Mouse (Mus musculus): ENCODE data around the gene Bri3bp. TPM values are rescaled to one million over a fixed set of nuclear protein-coding genes. Genes with fewer than 3 reads are reported as not detected.
"Not testable (repeated sequence)": the region's sequence is repeated elsewhere in the genome, so short reads cannot be mapped to it uniquely, and the experiment has no call there.

The Bri3bp gene
- polyA plus RNA-seq, 1 experiment: 45.8 TPM

GRCm38 (mm10) chr5:125413763-125414162 is 27.6 kb upstream of the Bri3bp start:
- TF ChIP-seq EP300 (IDR thresholded peaks at IDR 0.05; ENCODE audit: insufficient read depth, low read depth, low read length): no peak
- TF ChIP-seq CTCF (IDR thresholded peaks at IDR 0.05; ENCODE audit: low read depth, low read length): no peak
- no peak for TF ChIP-seq POLR2A (IDR thresholded peaks at IDR 0.05; ENCODE audit: insufficient read depth, low read length)
- Histone ChIP-seq H3K9me3 (replicated peaks; ENCODE audit: control insufficient read depth, insufficient read depth, low read length, poor library complexity, severe bottlenecking) (no peaks in the 10 kb centered on the region), H3K36me3 (ENCODE audit: control insufficient read depth, insufficient read depth, low read length, poor library complexity, severe bottlenecking) (peaks cover 28% of the 10 kb centered on the region), H3K4me1 (ENCODE audit: control insufficient read depth, insufficient read depth, low read length) (no peaks in the 10 kb centered on the region), H3K4me3 (ENCODE audit: low read depth, low read length) (no peak overlapping the region), H3K27ac (ENCODE audit: insufficient read depth, low read length) (no peak overlapping the region), H3K27me3 (ENCODE audit: control insufficient read depth, insufficient read depth, low read length, poor library complexity, severe bottlenecking) (no peaks in the 10 kb centered on the region), H3K9ac (ENCODE audit: low read depth, poor library complexity, severe bottlenecking) (no peak overlapping the region)

- H3K9ac ChIP-seq (ENCODE audit: low read depth, poor library complexity, severe bottlenecking): no peak overlapping the region
- no peaks in the 10 kb centered on the region for H3K27me3 ChIP-seq (ENCODE audit: control insufficient read depth, insufficient read depth, low read length, poor library complexity, severe bottlenecking)
- H3K4me1 ChIP-seq (ENCODE audit: control insufficient read depth, insufficient read depth, low read length): no peaks in the 10 kb centered on the region
- H3K9me3 ChIP-seq (replicated peaks; ENCODE audit: control insufficient read depth, insufficient read depth, low read length, poor library complexity, severe bottlenecking): no peaks in the 10 kb centered on the region
- peaks cover 33% of the 10 kb centered on the region for H3K36me3 ChIP-seq (ENCODE audit: control insufficient read depth, insufficient read depth, low read length, poor library complexity, severe bottlenecking)
- H3K27ac ChIP-seq (ENCODE audit: insufficient read depth, low read length): no peak overlapping the region
- H3K4me3 ChIP-seq (ENCODE audit: low read depth, low read length): no peak overlapping the region
- TF ChIP-seq EP300 (IDR thresholded peaks at IDR 0.05; ENCODE audit: insufficient read depth, low read depth, low read length) (no peak), POLR2A (IDR thresholded peaks at IDR 0.05; ENCODE audit: insufficient read depth, low read length) (no peak), CTCF (IDR thresholded peaks at IDR 0.05; ENCODE audit: low read depth, low read length) (no peak)
Measured at GRCm38 (mm10) chr5:125416183-125416582, 25.2 kb upstream of the Bri3bp start.

GRCm38 (mm10) chr5:125418636-125419035 is 22.7 kb upstream of the Bri3bp start:
- H3K9ac ChIP-seq (ENCODE audit: low read depth, poor library complexity, severe bottlenecking): no peak overlapping the region
- peaks cover 44% of the 10 kb centered on the region for H3K36me3 ChIP-seq (ENCODE audit: control insufficient read depth, insufficient read depth, low read length, poor library complexity, severe bottlenecking)
- H3K27me3 ChIP-seq (ENCODE audit: control insufficient read depth, insufficient read depth, low read length, poor library complexity, severe bottlenecking): no peaks in the 10 kb centered on the region
- peak overlapping the region; percentile 39; the same call in 1 of the 2 replicates for H3K4me3 ChIP-seq (ENCODE audit: low read depth, low read length)
- H3K4me1 ChIP-seq (ENCODE audit: control insufficient read depth, insufficient read depth, low read length): no peaks in the 10 kb centered on the region
- no peak overlapping the region for H3K27ac ChIP-seq (ENCODE audit: insufficient read depth, low read length)
- H3K9me3 ChIP-seq (replicated peaks; ENCODE audit: control insufficient read depth, insufficient read depth, low read length, poor library complexity, severe bottlenecking): no peaks in the 10 kb centered on the region
- TF ChIP-seq CTCF (IDR thresholded peaks at IDR 0.05; ENCODE audit: low read depth, low read length) (no peak), POLR2A (IDR thresholded peaks at IDR 0.05; ENCODE audit: insufficient read depth, low read length) (no peak), EP300 (IDR thresholded peaks at IDR 0.05; ENCODE audit: insufficient read depth, low read depth, low read length) (no peak)

- Histone ChIP-seq H3K9me3 (replicated peaks; ENCODE audit: control insufficient read depth, insufficient read depth, low read length, poor library complexity, severe bottlenecking) (no peaks in the 10 kb centered on the region), H3K4me1 (ENCODE audit: control insufficient read depth, insufficient read depth, low read length) (no peaks in the 10 kb centered on the region), H3K36me3 (ENCODE audit: control insufficient read depth, insufficient read depth, low read length, poor library complexity, severe bottlenecking) (peaks cover 48% of the 10 kb centered on the region), H3K4me3 (ENCODE audit: low read depth, low read length) (peak overlapping the region; percentile 39; the same call in 1 of the 2 replicates), H3K27me3 (ENCODE audit: control insufficient read depth, insufficient read depth, low read length, poor library complexity, severe bottlenecking) (no peaks in the 10 kb centered on the region), H3K27ac (ENCODE audit: insufficient read depth, low read length) (no peak overlapping the region), H3K9ac (ENCODE audit: low read depth, poor library complexity, severe bottlenecking) (no peak overlapping the region)
- no peak for TF ChIP-seq CTCF (IDR thresholded peaks at IDR 0.05; ENCODE audit: low read depth, low read length)
- TF ChIP-seq POLR2A (IDR thresholded peaks at IDR 0.05; ENCODE audit: insufficient read depth, low read length): no peak
- TF ChIP-seq EP300 (IDR thresholded peaks at IDR 0.05; ENCODE audit: insufficient read depth, low read depth, low read length): no peak
Measured at GRCm38 (mm10) chr5:125419124-125419523, 22.2 kb upstream of the Bri3bp start.

- no peak overlapping the region for H3K4me3 ChIP-seq (ENCODE audit: low read depth, low read length)
- H3K4me1 ChIP-seq (ENCODE audit: control insufficient read depth, insufficient read depth, low read length): no peaks in the 10 kb centered on the region
- no peaks in the 10 kb centered on the region for H3K9me3 ChIP-seq (replicated peaks; ENCODE audit: control insufficient read depth, insufficient read depth, low read length, poor library complexity, severe bottlenecking)
- H3K9ac ChIP-seq (ENCODE audit: low read depth, poor library complexity, severe bottlenecking): no peak overlapping the region
- no peak overlapping the region for H3K27ac ChIP-seq (ENCODE audit: insufficient read depth, low read length)
- no peaks in the 10 kb centered on the region for H3K27me3 ChIP-seq (ENCODE audit: control insufficient read depth, insufficient read depth, low read length, poor library complexity, severe bottlenecking)
- peaks cover 38% of the 10 kb centered on the region for H3K36me3 ChIP-seq (ENCODE audit: control insufficient read depth, insufficient read depth, low read length, poor library complexity, severe bottlenecking)
- TF ChIP-seq EP300 (IDR thresholded peaks at IDR 0.05; ENCODE audit: insufficient read depth, low read depth, low read length): no peak
- no peak for TF ChIP-seq POLR2A (IDR thresholded peaks at IDR 0.05; ENCODE audit: insufficient read depth, low read length)
- TF ChIP-seq CTCF (IDR thresholded peaks at IDR 0.05; ENCODE audit: low read depth, low read length): no peak
Measured at GRCm38 (mm10) chr5:125425698-125426276, 15.6 kb upstream of the Bri3bp start.

- 0 out of 2 replicates have a peak, but pooled peaks have one; percentile 32 for TF ChIP-seq EP300 (IDR thresholded peaks at IDR 0.05; ENCODE audit: insufficient read depth, low read depth, low read length)
- TF ChIP-seq POLR2A (IDR thresholded peaks at IDR 0.05; ENCODE audit: insufficient read depth, low read length): no peak
- no peaks in the 10 kb centered on the region for H3K4me1 ChIP-seq (ENCODE audit: control insufficient read depth, insufficient read depth, low read length)
- H3K36me3 ChIP-seq (ENCODE audit: control insufficient read depth, insufficient read depth, low read length, poor library complexity, severe bottlenecking): peaks cover 43% of the 10 kb centered on the region
Measured at GRCm38 (mm10) chr5:125426343-125426742, 15.0 kb upstream of the Bri3bp start.

GRCm38 (mm10) chr5:125432324-125432723 is 9.0 kb upstream of the Bri3bp start:
- H3K27ac ChIP-seq (ENCODE audit: insufficient read depth, low read length); H3K9me3 ChIP-seq (replicated peaks; ENCODE audit: control insufficient read depth, insufficient read depth, low read length, poor library complexity, severe bottlenecking); H3K9ac ChIP-seq (ENCODE audit: low read depth, poor library complexity, severe bottlenecking); H3K4me3 ChIP-seq (ENCODE audit: low read depth, low read length); H3K27me3 ChIP-seq (ENCODE audit: control insufficient read depth, insufficient read depth, low read length, poor library complexity, severe bottlenecking); H3K4me1 ChIP-seq (ENCODE audit: control insufficient read depth, insufficient read depth, low read length): not testable (repeated sequence)
- peaks cover 16% of the 10 kb centered on the region for H3K36me3 ChIP-seq (ENCODE audit: control insufficient read depth, insufficient read depth, low read length, poor library complexity, severe bottlenecking)

More at GRCm38 (mm10) chr5:125426343-125426742, 15.0 kb upstream of the Bri3bp start:
- H3K9me3 ChIP-seq (replicated peaks; ENCODE audit: control insufficient read depth, insufficient read depth, low read length, poor library complexity, severe bottlenecking): no peaks in the 10 kb centered on the region
- no peak overlapping the region for H3K9ac ChIP-seq (ENCODE audit: low read depth, poor library complexity, severe bottlenecking)
- no peak overlapping the region for H3K4me3 ChIP-seq (ENCODE audit: low read depth, low read length)
- H3K27ac ChIP-seq (ENCODE audit: insufficient read depth, low read length): no peak overlapping the region
- H3K27me3 ChIP-seq (ENCODE audit: control insufficient read depth, insufficient read depth, low read length, poor library complexity, severe bottlenecking): no peaks in the 10 kb centered on the region
